Mouse (Mus musculus): ENCODE results near the gene Frmd4b. TPM values are rescaled to one million over a fixed set of nuclear protein-coding genes. Genes with fewer than 3 reads are reported as not detected.

Gene Frmd4b
- polyA plus RNA-seq (2012; rRNA removed): 15.3 and 22.3 TPM in 2 replicates

DNA sequence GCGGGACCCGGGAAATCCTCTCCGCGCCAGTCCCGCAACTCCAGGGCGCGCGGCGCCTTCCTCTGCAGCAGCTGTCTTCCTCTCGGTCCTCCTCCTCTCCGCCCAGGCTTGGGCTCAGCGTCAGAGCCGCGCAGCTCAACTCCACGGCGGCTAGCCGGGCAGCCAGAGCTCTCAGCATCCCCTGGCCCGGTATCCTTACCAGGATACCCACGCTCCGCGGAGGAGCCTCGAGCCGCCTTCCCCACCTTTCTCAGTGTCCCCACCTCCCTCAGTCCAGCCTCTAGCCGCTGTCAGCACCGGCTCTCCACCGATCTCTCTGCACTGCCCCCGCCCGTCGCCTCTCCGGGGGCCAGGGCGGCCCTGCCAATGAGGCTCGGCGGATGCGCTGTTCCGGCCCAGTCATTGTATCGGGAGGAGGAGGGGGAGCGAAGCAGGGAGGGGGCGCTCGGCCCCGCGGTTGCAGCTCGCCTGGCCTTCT, at the start of gene Frmd4b:
Gene Frmd4b (minus strand): TSS at position 276 of the 478 bp plus-strand sequence.
- WGBS: under 1% methylated on average over 42 of the region's 42 CpGs
- Histone ChIP-seq H3K4me1 (ENCODE audit: control insufficient read depth, insufficient read depth, low read length) (peaks cover 7% of the 10 kb centered on the region; the same call in 1 of the 2 replicates), H3K4me3 (replicated peaks; ENCODE audit: extremely low read depth, low read depth, low read length) (peak within 1 kb of the TSS; percentile 65)
- DNase-seq: peak; percentile 50
- TF ChIP-seq POLR2A (IDR thresholded peaks at IDR 0.05; ENCODE audit: borderline replicate concordance, extremely low read depth, low read depth, low read length) (peak; percentile 53; the same call in 1 of the 2 replicates), CTCF (IDR thresholded peaks at IDR 0.05; ENCODE audit: insufficient read depth, low read length) (no peak)

GRCm38 (mm10) chr6:97666417-97666816, 49.1 kb upstream of the Frmd4b start:
- H3K4me3 ChIP-seq (replicated peaks; ENCODE audit: extremely low read depth, low read depth, low read length): no peak overlapping the region

DNA sequence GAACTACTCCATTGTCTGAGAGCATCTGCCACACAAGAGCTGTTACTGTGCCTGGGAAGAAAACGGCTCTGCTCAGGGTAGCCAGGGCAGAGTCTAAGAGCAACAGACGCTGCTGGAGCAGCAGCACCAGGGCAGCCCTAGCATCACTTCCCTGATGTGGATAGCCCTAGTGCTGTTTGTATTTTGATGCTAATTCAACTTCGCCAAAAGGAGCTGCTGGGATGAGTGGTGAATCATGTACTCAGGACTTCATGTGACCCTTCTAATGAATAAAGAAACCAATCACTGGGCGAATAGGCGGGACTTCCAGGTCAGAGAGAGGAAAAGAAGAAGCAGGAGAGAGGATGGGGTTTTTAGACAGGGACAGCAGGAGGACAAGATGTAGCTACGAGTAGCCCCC, 41.6 kb upstream of the Frmd4b start:
- no peak for DNase-seq
- Histone ChIP-seq H3K4me3 (replicated peaks; ENCODE audit: extremely low read depth, low read depth, low read length) (no peak overlapping the region), H3K4me1 (ENCODE audit: control insufficient read depth, insufficient read depth, low read length) (no peaks in the 10 kb centered on the region)
- 87% methylated on average over 6 of the region's 6 CpGs for WGBS
- TF ChIP-seq POLR2A (IDR thresholded peaks at IDR 0.05; ENCODE audit: borderline replicate concordance, extremely low read depth, low read depth, low read length) (no peak), CTCF (IDR thresholded peaks at IDR 0.05; ENCODE audit: insufficient read depth, low read length) (no peak)

More at GRCm38 (mm10) chr6:97666417-97666816, 49.1 kb upstream of the Frmd4b start:
- no peaks in the 10 kb centered on the region for H3K4me1 ChIP-seq (ENCODE audit: control insufficient read depth, insufficient read depth, low read length)
- WGBS: 41% methylated on average over 2 of the region's 2 CpGs
- DNase-seq: no peak
- TF ChIP-seq CTCF (IDR thresholded peaks at IDR 0.05; ENCODE audit: insufficient read depth, low read length): no peak
- TF ChIP-seq POLR2A (IDR thresholded peaks at IDR 0.05; ENCODE audit: borderline replicate concordance, extremely low read depth, low read depth, low read length): no peak

DNA sequence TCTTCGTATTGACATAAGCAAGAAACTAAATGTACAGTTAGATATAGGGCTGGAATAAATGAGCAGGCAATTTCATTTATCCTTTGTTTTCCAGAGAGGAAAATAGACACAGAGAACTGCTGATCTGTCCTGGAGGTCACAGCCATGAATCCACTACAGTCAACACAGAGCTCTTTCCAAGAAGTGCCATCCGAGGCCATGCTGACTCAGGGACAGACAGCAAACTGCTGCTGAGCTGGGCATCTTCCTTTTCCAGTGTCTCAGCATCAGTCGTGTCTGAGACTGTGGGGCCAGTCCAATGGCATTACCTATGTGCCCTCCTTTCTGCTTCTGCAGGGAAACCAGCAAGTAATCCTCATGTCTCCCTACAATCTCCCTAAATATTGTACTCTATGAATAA, 38.6 kb upstream of the Frmd4b start:
- no peaks in the 10 kb centered on the region for H3K4me1 ChIP-seq (ENCODE audit: control insufficient read depth, insufficient read depth, low read length)
- no peak overlapping the region for H3K4me3 ChIP-seq (replicated peaks; ENCODE audit: extremely low read depth, low read depth, low read length)
- no peak for DNase-seq
- WGBS: 76% methylated on average over 3 of the region's 3 CpGs
- TF ChIP-seq CTCF (IDR thresholded peaks at IDR 0.05; ENCODE audit: insufficient read depth, low read length): no peak
- no peak for TF ChIP-seq POLR2A (IDR thresholded peaks at IDR 0.05; ENCODE audit: borderline replicate concordance, extremely low read depth, low read depth, low read length)

- H3K4me1 ChIP-seq (ENCODE audit: control insufficient read depth, insufficient read depth, low read length): no peaks in the 10 kb centered on the region
- no peak for TF ChIP-seq CTCF (IDR thresholded peaks at IDR 0.05; ENCODE audit: insufficient read depth, low read length)
- no peak for TF ChIP-seq POLR2A (IDR thresholded peaks at IDR 0.05; ENCODE audit: borderline replicate concordance, extremely low read depth, low read depth, low read length)
- no peak overlapping the region for H3K4me3 ChIP-seq (replicated peaks; ENCODE audit: extremely low read depth, low read depth, low read length)
- 89% methylated on average over 14 of the region's 14 CpGs for WGBS
- DNase-seq: no peak
These were observed 30.2 kb upstream of the Frmd4b start for GRCm38 (mm10) chr6:97647501-97647900.

- Histone ChIP-seq H3K4me1 (ENCODE audit: control insufficient read depth, insufficient read depth, low read length) (no peaks in the 10 kb centered on the region), H3K4me3 (replicated peaks; ENCODE audit: extremely low read depth, low read depth, low read length) (no peak overlapping the region)
- TF ChIP-seq CTCF (IDR thresholded peaks at IDR 0.05; ENCODE audit: insufficient read depth, low read length) (no peak), POLR2A (IDR thresholded peaks at IDR 0.05; ENCODE audit: borderline replicate concordance, extremely low read depth, low read depth, low read length) (no peak)
- 64% methylated on average over 9 of the region's 9 CpGs for WGBS
- no peak for DNase-seq
These were observed 6.0 kb upstream of the Frmd4b start for GRCm38 (mm10) chr6:97623330-97623729.

- Histone ChIP-seq H3K4me3 (replicated peaks; ENCODE audit: extremely low read depth, low read depth, low read length) (no peak overlapping the region), H3K4me1 (ENCODE audit: control insufficient read depth, insufficient read depth, low read length) (no peaks in the 10 kb centered on the region)
- no peak for DNase-seq
- WGBS: 61% methylated on average over 5 of the region's 5 CpGs
- TF ChIP-seq CTCF (IDR thresholded peaks at IDR 0.05; ENCODE audit: insufficient read depth, low read length): no peak
- TF ChIP-seq POLR2A (IDR thresholded peaks at IDR 0.05; ENCODE audit: borderline replicate concordance, extremely low read depth, low read depth, low read length): no peak
These were observed 4.9 kb upstream of the Frmd4b start for GRCm38 (mm10) chr6:97622236-97622635.

DNA sequence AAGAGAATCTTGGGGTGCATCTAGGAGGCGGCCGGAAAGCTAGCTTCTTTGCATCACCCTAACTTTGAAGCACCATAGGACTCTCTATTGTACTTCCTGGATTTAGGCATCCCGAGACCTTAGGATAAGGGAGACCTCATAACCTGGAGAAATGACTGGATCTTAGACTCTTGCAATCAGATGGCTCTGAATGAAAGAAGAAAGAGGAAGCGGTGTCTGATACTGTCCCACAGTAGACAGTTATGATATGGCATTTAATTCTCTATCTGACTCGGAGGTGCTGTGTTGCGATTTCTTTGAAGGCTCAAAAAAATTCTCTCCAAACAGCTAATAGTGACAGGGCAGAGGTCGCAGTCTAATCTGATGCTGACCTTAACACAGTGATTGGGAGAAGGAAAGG, 433 bp upstream of the Frmd4b start:
- TF ChIP-seq CTCF (IDR thresholded peaks at IDR 0.05; ENCODE audit: insufficient read depth, low read length) (no peak), POLR2A (IDR thresholded peaks at IDR 0.05; ENCODE audit: borderline replicate concordance, extremely low read depth, low read depth, low read length) (no peak)
- H3K4me3 ChIP-seq (replicated peaks; ENCODE audit: extremely low read depth, low read depth, low read length): peak overlapping the region; percentile 65
- DNase-seq: no peak
- H3K4me1 ChIP-seq (ENCODE audit: control insufficient read depth, insufficient read depth, low read length): peaks cover 7% of the 10 kb centered on the region; the same call in 1 of the 2 replicates
- 25% methylated on average over 7 of the region's 7 CpGs for WGBS

DNA sequence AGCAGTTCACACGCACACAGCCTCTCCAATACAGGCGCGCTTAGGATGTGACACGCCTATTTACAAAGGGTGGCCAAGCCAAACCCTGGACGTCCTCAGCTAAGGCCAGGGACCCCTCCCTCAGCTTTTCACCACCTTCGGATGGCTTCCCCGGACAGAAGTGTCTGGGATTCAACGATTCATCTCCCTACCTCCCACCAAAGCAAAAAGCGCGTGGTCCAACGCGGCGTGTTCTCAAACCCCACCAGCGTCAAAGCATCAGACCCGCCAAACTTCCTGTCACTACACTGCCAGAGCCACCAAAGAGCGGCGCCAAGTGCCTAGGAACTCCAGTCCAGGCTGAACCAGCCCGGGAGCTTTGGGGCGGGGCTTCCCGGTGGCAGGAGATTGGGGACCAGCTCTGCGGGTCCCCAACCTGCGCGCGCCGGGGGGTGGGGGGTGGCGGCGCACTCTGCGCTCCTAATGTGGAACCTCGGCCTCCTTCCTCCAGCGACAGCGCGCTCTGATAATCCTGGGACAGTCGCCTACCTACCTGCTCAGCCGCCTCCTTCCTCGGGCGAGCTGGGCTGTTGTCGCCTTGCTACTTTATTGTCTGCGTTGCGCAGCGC, 579 bp downstream of the Frmd4b start:
- Histone ChIP-seq H3K4me3 (replicated peaks; ENCODE audit: extremely low read depth, low read depth, low read length) (peak overlapping the region; percentile 65), H3K4me1 (ENCODE audit: control insufficient read depth, insufficient read depth, low read length) (peaks cover 7% of the 10 kb centered on the region; the same call in 1 of the 2 replicates)
- DNase-seq: peak; percentile 31
- under 1% methylated on average over 39 of the region's 40 CpGs for WGBS
- TF ChIP-seq POLR2A (IDR thresholded peaks at IDR 0.05; ENCODE audit: borderline replicate concordance, extremely low read depth, low read depth, low read length) (no peak), CTCF (IDR thresholded peaks at IDR 0.05; ENCODE audit: insufficient read depth, low read length) (no peak)

- WGBS: 5% methylated on average over 16 of the region's 16 CpGs
- TF ChIP-seq CTCF (IDR thresholded peaks at IDR 0.05; ENCODE audit: insufficient read depth, low read length) (no peak), POLR2A (IDR thresholded peaks at IDR 0.05; ENCODE audit: borderline replicate concordance, extremely low read depth, low read depth, low read length) (no peak)
- peak overlapping the region; percentile 65 for H3K4me3 ChIP-seq (replicated peaks; ENCODE audit: extremely low read depth, low read depth, low read length)
- peak; percentile 11 for DNase-seq
- H3K4me1 ChIP-seq (ENCODE audit: control insufficient read depth, insufficient read depth, low read length): peaks cover 7% of the 10 kb centered on the region; the same call in 1 of the 2 replicates
These were observed 1.4 kb downstream of the Frmd4b start for GRCm38 (mm10) chr6:97615901-97616461.
